Mouse (Mus musculus) liver, embryonic 14.5 days (tissue): ENCODE data around the gene Atxn1. TPM values are rescaled to one million over a fixed set of nuclear protein-coding genes. Genes with fewer than 3 reads are reported as not detected.
A peak's percentile ranks its signal among the peaks of the same experiment; 100 is the strongest.

ENCODE experiments used
- ATAC-seq: fragments of 200-750 bp; cut with Nextera tagmentation; 2 replicates; pipeline ENCODE4 v1.8.0; 2017; ENCODE audit warnings: moderate number of reproducible peaks, mild to moderate bottlenecking, moderate library complexity; ENCODE audit not compliant: insufficient read depth
- DNase-seq, 3 experiments: peaks; one replicate each; pipeline ENCODE4 v3.0.0-alpha.2; 2012 to 2013; ENCODE audit warnings: low read depth in 3 of 3, low spot score in 3 of 3
- H3K27ac ChIP-seq: fragments of 300-500 bp; sonication (generic); 2 replicates; pipeline ENCODE4 v1.5.1; 2014; ENCODE audit warnings: moderate library complexity, mild to moderate bottlenecking, control low read depth, inconsistent platforms
- H3K27me3 ChIP-seq: fragments of 300-500 bp; sonication (generic); 2 replicates; pipeline ENCODE4 v1.6.1; 2014; ENCODE audit warnings: mild to moderate bottlenecking, low read length, moderate library complexity; ENCODE audit not compliant: control insufficient read depth, insufficient read depth
- H3K36me3 ChIP-seq: fragments of 300-500 bp; sonication (generic); replicated peaks from 2 replicates; pipeline ENCODE4 v1.6.1; 2014; ENCODE audit warnings: low read depth; ENCODE audit not compliant: control insufficient read depth, insufficient read depth
- H3K4me1 ChIP-seq, 2 experiments: fragments of 200-500 bp in 1 of 2; fragments of 300-500 bp in 1 of 2; sonication (generic) in 1 of 2; replicated peaks; 2 replicates each; pipeline ENCODE4 v1.6.1; 2012 to 2014; ENCODE audit warnings: antibody characterized with exemption in 1 of 2, inconsistent platforms in 1 of 2, low read length in 1 of 2; ENCODE audit not compliant: control insufficient read depth in 2 of 2, insufficient read depth in 2 of 2
- H3K4me2 ChIP-seq: fragments of 300-500 bp; sonication (generic); 2 replicates; pipeline ENCODE4 v1.6.1; 2014; ENCODE audit warnings: low read depth, mild to moderate bottlenecking, control low read depth, moderate library complexity
- H3K4me3 ChIP-seq, 2 experiments: fragments of 200-500 bp in 1 of 2; fragments of 300-500 bp in 1 of 2; sonication (generic) in 1 of 2; 2 replicates each; pipeline ENCODE4 v1.5.1; 2012 to 2014; ENCODE audit warnings: low read depth in 2 of 2, low read length in 2 of 2, mild to moderate bottlenecking in 2 of 2, control low read depth in 1 of 2, inconsistent platforms in 1 of 2, moderate library complexity in 1 of 2; ENCODE audit not compliant: insufficient read depth in 1 of 2
- H3K9ac ChIP-seq: fragments of 300-500 bp; sonication (generic); replicated peaks from 2 replicates; pipeline ENCODE4 v1.6.1; 2014; ENCODE audit warnings: mild to moderate bottlenecking, control low read depth, moderate library complexity
- H3K9me3 ChIP-seq: fragments of 300-500 bp; sonication (generic); 2 replicates; pipeline ENCODE4 v1.6.1; 2016; ENCODE audit warnings: low read length, mixed read lengths; ENCODE audit not compliant: control insufficient read depth
- CTCF ChIP-seq: IDR thresholded peaks from 2 replicates; pipeline ENCODE4 v1.5.1; 2016; ENCODE audit warnings: antibody characterized with exemption, low read depth, control low read depth
- EP300 ChIP-seq: IDR thresholded peaks from 2 replicates; pipeline ENCODE4 v1.6.1; 2016; ENCODE audit warnings: antibody characterized with exemption, low read depth
- WGBS: fragments of 180-500 bp; shearing (Covaris S2); extraction: QIAGEN DNeasy Blood & Tissue Kit; methylation state at CpG from one replicate; pipeline ENCODE4 v1.1.7; 2014; ENCODE audit not compliant: insufficient replicate concordance; 5-methylcytosine and 5-hydroxymethylcytosine counted together
- polyA plus RNA-seq, 2 experiments: library from polyadenylated mRNA; depleted of rRNA in 1 of 2; stranded (reverse) in 1 of 2; unstranded in 1 of 2; fragments of >200 nt; fragmentation: Nextera tagmentation in 1 of 2; extraction: Ambion mirVana in 1 of 2; gene quantifications; 2 replicates each; pipeline versions ENCODE4 v1.2.1 to v1.2.3; 2012 to 2014

The Atxn1 gene
- polyA plus RNA-seq, 2 experiments: 1.0 to 1.2 TPM

- no peaks in the 10 kb centered on the region for H3K9me3 ChIP-seq
- DNase-seq: no peak
- no peak overlapping the region for H3K27ac ChIP-seq
- H3K4me1 ChIP-seq: no peaks in the 10 kb centered on the region
- no peaks in the 10 kb centered on the region for H3K36me3 ChIP-seq
- ATAC-seq: no peak
- H3K9ac ChIP-seq: no peak overlapping the region
- no peak overlapping the region for H3K4me2 ChIP-seq
- 59% methylated on average over 6 of the region's 6 CpGs for whole genome bisulfite sequencing
- TF ChIP-seq EP300 (no peak), CTCF (no peak)
- no peak overlapping the region for H3K4me3 ChIP-seq
- no peaks in the 10 kb centered on the region for H3K27me3 ChIP-seq
Measured at GRCm38 (mm10) chr13:45643780-45644395, 320.9 kb downstream of the Atxn1 start.

- no peak for DNase-seq
- Histone ChIP-seq H3K27ac (no peak overlapping the region), H3K9ac (no peak overlapping the region), H3K4me2 (no peak overlapping the region), H3K4me3 (no peak overlapping the region), H3K4me1 (no peaks in the 10 kb centered on the region), H3K9me3 (no peaks in the 10 kb centered on the region), H3K27me3 (no peaks in the 10 kb centered on the region), H3K36me3 (no peaks in the 10 kb centered on the region)
- no peak for TF ChIP-seq CTCF
- TF ChIP-seq EP300: no peak
- WGBS: 56% methylated on average over 7 of the region's 7 CpGs
- ATAC-seq: no peak
Measured at GRCm38 (mm10) chr13:45642913-45643312, 321.9 kb downstream of the Atxn1 start.

DNA sequence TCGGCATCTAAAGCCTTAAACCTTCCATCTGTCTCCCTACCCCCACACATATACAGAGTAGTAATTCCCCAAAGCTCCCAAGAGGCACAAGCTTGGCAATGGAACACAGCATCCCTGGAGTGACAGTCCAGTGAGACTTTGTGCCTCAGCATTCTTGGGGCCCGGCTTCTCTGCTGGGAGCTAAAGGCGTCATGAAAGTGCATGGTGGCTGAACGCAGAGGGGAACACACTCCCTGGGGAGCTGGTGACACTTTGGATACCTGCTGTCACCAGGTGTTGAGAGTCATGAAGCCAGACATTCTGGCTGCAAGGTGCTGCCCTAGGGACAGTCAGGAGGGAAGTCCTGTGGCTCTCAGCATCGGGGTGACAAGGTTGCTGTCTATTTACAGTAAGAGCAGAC, 324.4 kb downstream of the Atxn1 start:
- Histone ChIP-seq H3K9ac (no peak overlapping the region), H3K4me1 (no peaks in the 10 kb centered on the region; a peak in 1 of 4 replicates), H3K4me2 (no peak overlapping the region), H3K27ac (no peak overlapping the region), H3K36me3 (no peaks in the 10 kb centered on the region), H3K9me3 (no peaks in the 10 kb centered on the region), H3K4me3 (no peak overlapping the region), H3K27me3 (no peaks in the 10 kb centered on the region)
- DNase-seq (no peak), ATAC-seq (no peak)
- WGBS: 61% methylated on average over 5 of the region's 5 CpGs
- TF ChIP-seq CTCF (no peak), EP300 (no peak)

DNA sequence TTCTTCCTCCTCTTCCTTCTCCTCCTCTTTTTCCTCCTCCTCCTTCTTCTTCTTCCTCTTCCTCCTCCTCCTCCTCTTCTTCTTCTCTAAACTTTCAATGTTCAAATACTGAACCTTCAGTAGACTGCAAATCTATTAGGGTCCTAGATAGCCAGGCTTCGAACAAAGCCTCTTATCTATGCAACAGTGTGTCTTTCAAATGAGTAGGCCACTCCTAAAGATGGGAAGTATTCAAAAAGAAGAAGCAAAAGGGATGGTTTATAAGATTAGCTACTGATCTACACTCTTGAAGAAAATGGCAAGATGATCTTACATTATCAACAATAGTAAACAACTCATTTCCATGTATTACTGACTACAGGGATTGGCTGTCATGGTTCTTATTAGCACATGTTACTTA, 326.5 kb downstream of the Atxn1 start:
- TF ChIP-seq CTCF (no peak), EP300 (no peak)
- no peak overlapping the region for H3K27ac ChIP-seq
- H3K36me3 ChIP-seq: no peaks in the 10 kb centered on the region
- no peak overlapping the region for H3K4me3 ChIP-seq
- no peak for DNase-seq
- WGBS: 14% methylated on average over 1 of the region's 1 CpGs
- no peaks in the 10 kb centered on the region; a peak in 1 of 4 replicates for H3K4me1 ChIP-seq
- no peak overlapping the region for H3K9ac ChIP-seq
- no peaks in the 10 kb centered on the region for H3K27me3 ChIP-seq
- no peaks in the 10 kb centered on the region for H3K9me3 ChIP-seq
- no peak overlapping the region for H3K4me2 ChIP-seq
- no peak for ATAC-seq

DNA sequence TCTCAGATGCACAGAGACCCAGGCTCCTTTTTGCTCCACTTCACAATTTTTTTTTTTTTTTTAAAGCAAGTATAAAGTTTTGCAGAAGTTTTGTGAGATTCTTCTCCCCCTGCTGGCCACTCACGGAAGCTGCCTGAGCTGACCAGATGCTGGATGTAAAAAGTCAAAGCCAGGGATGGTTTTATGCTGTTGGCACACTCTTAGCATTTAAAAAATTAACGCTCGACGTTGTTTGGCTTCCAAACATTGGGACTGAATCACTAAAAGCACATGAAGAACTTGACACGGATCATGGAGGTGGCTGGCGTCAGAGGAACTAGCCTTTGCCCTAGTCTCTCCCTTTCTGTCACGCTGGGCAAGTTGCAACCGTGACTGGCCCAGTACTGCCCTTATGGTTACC, 327.5 kb downstream of the Atxn1 start:
- Histone ChIP-seq H3K4me2 (no peak overlapping the region), H3K36me3 (no peaks in the 10 kb centered on the region), H3K27ac (no peak overlapping the region), H3K9ac (no peak overlapping the region), H3K27me3 (no peaks in the 10 kb centered on the region), H3K4me1 (no peaks in the 10 kb centered on the region; a peak in 1 of 4 replicates), H3K9me3 (no peaks in the 10 kb centered on the region), H3K4me3 (no peak overlapping the region)
- ATAC-seq: no peak
- no peak for DNase-seq
- 43% methylated on average over 8 of the region's 8 CpGs for WGBS
- no peak for TF ChIP-seq EP300
- peak; percentile 61 for TF ChIP-seq CTCF
